Mouse (Mus musculus) E14TG2a.4 (cell line): Measurements from ENCODE around the gene Kdr.
A peak's percentile ranks its signal among the peaks of the same experiment; 100 is the strongest.

Source experiments
- H3K27me3 ChIP-seq: 2 replicates; pipeline ENCODE4 v1.6.1; 2014; ENCODE audit warnings: low read length, control low read depth; ENCODE audit not compliant: insufficient read depth
- H3K36me3 ChIP-seq: 2 replicates; pipeline ENCODE4 v1.6.1; 2014; ENCODE audit warnings: low read length, control low read depth; ENCODE audit not compliant: insufficient read depth
- H3K4me1 ChIP-seq: replicated peaks from 2 replicates; pipeline ENCODE4 v1.6.1; 2014; ENCODE audit warnings: low read depth, low read length, control low read depth
- H3K4me3 ChIP-seq: replicated peaks from 2 replicates; pipeline ENCODE4 v1.5.1; 2014; ENCODE audit warnings: mild to moderate bottlenecking, low read length
- H3K9me3 ChIP-seq: 2 replicates; pipeline ENCODE4 v1.6.1; 2014; ENCODE audit warnings: low read length, control low read depth
- CTCF ChIP-seq: conservative IDR thresholded peaks from 2 replicates; pipeline ENCODE4 v1.5.1; 2014; ENCODE audit warnings: low read length
- NANOG ChIP-seq: IDR thresholded peaks from 2 replicates; pipeline ENCODE4 v1.6.1; 2014; ENCODE audit warnings: borderline replicate concordance, low read length, mixed read lengths
- POU5F1 ChIP-seq: IDR thresholded peaks from 2 replicates; pipeline ENCODE4 v1.6.1; 2014; ENCODE audit warnings: low read length, borderline replicate concordance

The Kdr gene

GRCm38 (mm10) chr5:75952131-75952795 is 26.0 kb downstream of the Kdr start:
- Histone ChIP-seq H3K4me3 (no peak overlapping the region), H3K4me1 (no peaks in the 10 kb centered on the region), H3K9me3 (no peaks in the 10 kb centered on the region), H3K27me3 (no peaks in the 10 kb centered on the region), H3K36me3 (no peaks in the 10 kb centered on the region)
- TF ChIP-seq CTCF (no peak), POU5F1 (no peak), NANOG (no peak)

- no peak for TF ChIP-seq CTCF
- TF ChIP-seq POU5F1, result no peak
- TF ChIP-seq NANOG, result no peak
- Histone ChIP-seq H3K4me1 (no peaks in the 10 kb centered on the region), H3K27me3 (no peaks in the 10 kb centered on the region), H3K4me3 (no peak overlapping the region), H3K36me3 (no peaks in the 10 kb centered on the region), H3K9me3 (no peaks in the 10 kb centered on the region)
Observed at GRCm38 (mm10) chr5:75950866-75951265, 27.4 kb downstream of the Kdr start.

- TF ChIP-seq CTCF, result no peak
- TF ChIP-seq NANOG, result no peak
- no peak for TF ChIP-seq POU5F1
- H3K4me3 ChIP-seq, result no peak overlapping the region
- peaks cover 18% of the 10 kb centered on the region for H3K4me1 ChIP-seq
- H3K36me3 ChIP-seq, result no peaks in the 10 kb centered on the region
- H3K9me3 ChIP-seq, result no peaks in the 10 kb centered on the region
- H3K27me3 ChIP-seq, result peaks cover 2% of the 10 kb centered on the region; the same call in 1 of the 2 replicates
Observed at GRCm38 (mm10) chr5:75945394-75945793, 32.9 kb downstream of the Kdr start.

- no peak for TF ChIP-seq CTCF
- no peak for TF ChIP-seq NANOG
- Histone ChIP-seq H3K4me3 (no peak overlapping the region), H3K27me3 (peaks cover 2% of the 10 kb centered on the region; the same call in 1 of the 2 replicates), H3K9me3 (no peaks in the 10 kb centered on the region), H3K4me1 (peaks cover 18% of the 10 kb centered on the region), H3K36me3 (no peaks in the 10 kb centered on the region)
Observed at GRCm38 (mm10) chr5:75943301-75943700, 35.0 kb downstream of the Kdr start.

- Histone ChIP-seq H3K27me3 (peaks cover 10% of the 10 kb centered on the region), H3K4me1 (peaks cover 18% of the 10 kb centered on the region), H3K9me3 (no peaks in the 10 kb centered on the region), H3K4me3 (no peak overlapping the region), H3K36me3 (no peaks in the 10 kb centered on the region)
- TF ChIP-seq POU5F1 (no peak), NANOG (peak; percentile 79)
Observed at GRCm38 (mm10) chr5:75941775-75942580, 36.3 kb downstream of the Kdr start.

- no peaks in the 10 kb centered on the region for H3K36me3 ChIP-seq
- no peaks in the 10 kb centered on the region for H3K9me3 ChIP-seq
- no peak for TF ChIP-seq CTCF
- no peak for TF ChIP-seq NANOG
- TF ChIP-seq POU5F1, result no peak
- no peak overlapping the region for H3K4me3 ChIP-seq
- H3K27me3 ChIP-seq, result peaks cover 13% of the 10 kb centered on the region
- H3K4me1 ChIP-seq, result peaks cover 23% of the 10 kb centered on the region
Observed at GRCm38 (mm10) chr5:75939144-75939732, 39.0 kb downstream of the Kdr start.

GRCm38 (mm10) chr5:75938012-75938411 is 40.2 kb downstream of the Kdr start:
- Histone ChIP-seq H3K36me3 (no peaks in the 10 kb centered on the region), H3K9me3 (no peaks in the 10 kb centered on the region), H3K27me3 (peaks cover 21% of the 10 kb centered on the region), H3K4me1 (peaks cover 34% of the 10 kb centered on the region), H3K4me3 (no peak overlapping the region)
- TF ChIP-seq POU5F1 (no peak), NANOG (no peak), CTCF (no peak)

- Histone ChIP-seq H3K27me3 (peaks cover 27% of the 10 kb centered on the region), H3K36me3 (no peaks in the 10 kb centered on the region), H3K4me1 (peaks cover 21% of the 10 kb centered on the region), H3K4me3 (no peak overlapping the region), H3K9me3 (no peaks in the 10 kb centered on the region)
- TF ChIP-seq NANOG (no peak), POU5F1 (no peak), CTCF (no peak)
Observed at GRCm38 (mm10) chr5:75936223-75936622, 42.0 kb downstream of the Kdr start.
